Mouse (Mus musculus): ENCODE measurements around the gene Tpk1.
"Not testable (repeated sequence)": the region's sequence is repeated elsewhere in the genome, so short reads cannot be mapped to it uniquely, and the experiment has no call there.

Gene Tpk1

GRCm38 (mm10) chr6:43640621-43641020, 25.5 kb downstream of the Tpk1 start:
- DNase-seq (ENCODE audit: low spot score) = no peak

GRCm38 (mm10) chr6:43638865-43639264, 27.2 kb downstream of the Tpk1 start:
- no peak for DNase-seq (ENCODE audit: low spot score)

GRCm38 (mm10) chr6:43638119-43638518, 28.0 kb downstream of the Tpk1 start:
- no peak for DNase-seq (ENCODE audit: low spot score)

DNA sequence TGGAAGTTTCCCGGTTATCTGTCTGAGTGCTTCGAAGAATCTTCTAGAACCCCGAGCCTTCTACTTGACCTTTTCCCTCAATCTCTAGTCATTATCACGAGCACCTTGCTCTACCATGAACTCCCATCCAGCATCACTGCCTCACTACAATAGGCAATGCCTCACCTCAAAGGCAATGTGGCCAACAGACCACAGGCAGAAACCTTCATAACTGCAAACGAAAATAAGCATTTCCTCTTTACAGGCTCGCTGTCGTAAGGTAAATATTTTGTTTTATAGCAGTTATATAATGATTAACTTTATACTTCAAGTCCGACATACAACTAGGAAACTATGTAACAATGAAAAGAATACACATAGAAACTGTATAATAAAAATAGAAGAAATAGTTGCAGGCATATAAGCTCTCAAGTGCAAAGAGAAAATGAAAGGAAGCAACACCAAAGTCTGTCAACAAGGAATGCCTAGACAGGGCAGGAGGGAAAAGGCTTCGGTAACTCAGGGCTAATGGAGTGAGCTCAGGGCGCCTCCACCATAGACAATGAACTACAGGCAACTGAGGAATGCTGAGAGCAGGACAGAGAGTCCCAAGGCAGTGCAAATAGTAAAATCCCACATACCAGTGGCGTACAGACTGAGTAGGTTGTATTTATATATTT, 29.0 kb downstream of the Tpk1 start:
- DNase-seq (ENCODE audit: low spot score) = no peak

DNA sequence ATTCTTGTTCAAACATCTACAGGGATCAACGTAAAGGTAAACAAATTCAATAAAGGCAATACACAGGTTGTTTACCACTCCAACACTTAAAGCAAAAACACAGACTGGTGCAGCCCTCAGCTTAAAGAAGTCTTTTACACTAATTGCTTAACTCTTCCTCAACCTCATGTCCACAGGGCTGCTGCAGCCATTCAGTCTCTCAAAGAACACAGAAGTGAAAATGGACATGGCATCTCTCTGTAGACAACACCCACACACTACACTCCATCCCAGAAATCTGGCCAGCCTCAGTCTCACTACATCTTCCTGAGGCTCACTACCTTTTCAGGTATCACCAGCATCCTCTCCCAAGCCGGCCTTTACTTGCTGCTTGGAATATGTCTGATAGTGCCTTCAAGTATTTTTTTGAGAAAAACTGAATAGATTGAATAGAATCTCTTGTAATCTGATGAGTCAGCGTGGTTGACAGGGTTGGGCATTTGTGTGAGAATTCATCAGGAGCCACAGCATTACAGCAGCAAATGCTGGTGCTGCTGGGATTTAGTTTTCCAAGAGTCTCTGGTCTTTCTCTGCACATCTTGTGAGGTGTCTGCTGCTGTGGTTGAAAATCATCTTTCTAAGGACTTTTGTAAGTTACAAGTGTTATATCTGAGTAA, 32.6 kb downstream of the Tpk1 start:
- no peak for DNase-seq (ENCODE audit: low spot score)

GRCm38 (mm10) chr6:43632871-43633270, 33.2 kb downstream of the Tpk1 start:
- no peak for DNase-seq (ENCODE audit: low spot score)

GRCm38 (mm10) chr6:43623448-43623847, 42.6 kb downstream of the Tpk1 start:
- DNase-seq (ENCODE audit: low spot score) = not testable (repeated sequence)

DNA sequence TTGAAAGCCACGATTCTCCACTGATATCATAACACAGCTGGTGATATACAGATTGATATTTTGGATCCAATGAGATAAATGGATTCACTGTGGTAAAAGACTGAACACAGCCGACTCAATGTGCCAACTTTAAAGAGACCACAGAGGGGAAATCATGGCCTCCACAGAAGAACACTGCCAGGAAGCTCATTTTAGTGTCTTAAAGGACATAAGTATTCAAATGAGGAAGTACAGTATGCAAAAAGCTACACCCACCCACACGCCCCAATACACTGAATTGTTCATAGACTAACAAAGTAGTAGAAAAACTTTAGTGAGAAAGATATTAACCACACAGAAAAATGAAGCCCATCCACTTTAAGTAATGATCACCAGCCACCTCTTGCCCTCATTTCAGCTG, 46.8 kb downstream of the Tpk1 start:
- no peak for DNase-seq (ENCODE audit: low spot score)

DNA sequence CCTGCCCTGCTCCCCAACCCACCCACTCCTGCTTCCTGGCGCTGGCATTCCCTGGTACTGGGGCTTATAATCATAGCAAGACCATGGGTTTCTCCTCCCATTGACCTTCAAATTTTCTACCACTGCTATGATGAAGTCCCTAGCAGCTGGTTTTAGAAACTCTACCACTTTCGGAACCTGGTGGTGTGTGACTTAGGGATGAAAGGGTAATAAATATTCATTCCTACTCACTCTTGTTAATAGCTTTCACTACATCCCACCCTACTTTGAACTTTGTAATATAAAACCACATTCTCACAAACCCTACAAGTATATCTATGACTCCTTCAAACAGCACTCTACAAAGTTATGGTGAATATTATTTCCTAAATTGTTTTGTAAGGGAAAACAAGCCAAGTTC, 54.3 kb downstream of the Tpk1 start:
- no peak for DNase-seq (ENCODE audit: low spot score)

DNA sequence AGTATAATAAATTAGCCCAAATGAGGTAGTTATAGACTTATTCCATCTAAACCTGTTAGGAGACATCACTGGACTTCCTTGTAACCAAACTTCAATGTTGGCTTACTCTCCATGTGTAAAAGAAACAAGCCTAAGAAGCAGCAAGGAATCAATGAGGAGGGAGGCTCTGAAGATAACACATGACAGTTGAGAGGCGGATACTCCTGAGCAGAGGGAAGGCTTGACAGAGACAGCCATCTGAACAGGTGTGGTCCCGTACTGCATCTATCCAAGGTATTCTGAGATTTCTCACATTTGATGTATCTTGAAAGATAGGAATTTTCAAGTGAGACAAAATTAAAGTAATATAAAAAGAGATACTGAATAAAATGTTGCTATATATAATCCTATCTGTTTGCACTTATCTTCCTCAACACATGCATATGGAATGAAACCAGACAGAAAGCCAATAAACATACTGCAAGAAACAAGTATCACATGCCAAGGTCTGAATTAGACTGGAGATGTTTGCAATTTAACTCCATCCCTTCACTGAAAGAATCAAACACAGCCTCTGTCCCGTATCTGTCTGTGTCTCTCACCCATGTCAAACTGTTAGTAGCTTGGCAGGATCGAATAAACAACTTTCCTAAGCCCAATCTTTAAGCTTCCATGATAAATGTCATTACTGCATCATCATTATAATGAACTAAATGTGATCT, 75.1 kb downstream of the Tpk1 start:
- no peak for DNase-seq (ENCODE audit: low spot score)

DNA sequence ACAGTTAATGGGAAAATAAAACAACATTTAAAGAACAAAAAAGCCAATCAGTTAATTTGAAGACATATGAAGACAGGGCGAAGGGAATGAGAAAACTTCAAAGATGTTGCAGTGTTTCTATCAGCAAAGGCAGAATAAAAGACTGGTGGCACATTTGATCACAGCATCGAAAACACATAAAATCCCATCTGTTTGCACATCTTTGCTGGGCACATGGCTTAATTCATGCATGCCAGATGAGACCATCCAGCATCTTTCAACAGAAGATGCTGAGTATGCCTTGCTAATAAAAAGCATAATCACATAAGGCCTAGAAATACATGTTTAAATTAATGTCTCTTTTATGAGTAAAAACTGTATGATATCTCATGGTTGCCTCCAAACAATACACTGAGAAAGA, 80.8 kb downstream of the Tpk1 start:
- DNase-seq (ENCODE audit: low spot score) = no peak

- DNase-seq (ENCODE audit: low spot score) = no peak
Measured at GRCm38 (mm10) chr6:43581809-43582208, 84.3 kb downstream of the Tpk1 start.

DNA sequence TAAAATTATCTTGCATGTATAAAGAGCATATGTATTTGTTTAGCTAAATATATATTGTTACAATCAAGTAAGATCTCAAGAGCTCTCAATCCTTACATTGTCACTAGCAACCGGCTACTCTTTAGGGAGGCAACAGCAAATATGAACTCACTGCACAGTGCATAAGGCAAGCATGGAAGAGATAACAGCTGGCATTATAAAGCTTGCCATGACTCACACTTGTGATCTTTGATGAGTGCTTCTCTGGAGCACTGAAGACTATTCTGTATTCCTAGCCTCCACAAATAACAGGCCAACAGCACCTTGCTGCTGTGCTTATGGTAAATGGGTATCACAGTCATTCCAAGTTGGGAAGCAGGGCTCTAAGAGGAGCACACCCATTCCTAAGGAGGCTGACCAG, 98.2 kb downstream of the Tpk1 start:
- no peak for DNase-seq (ENCODE audit: low spot score)

DNA sequence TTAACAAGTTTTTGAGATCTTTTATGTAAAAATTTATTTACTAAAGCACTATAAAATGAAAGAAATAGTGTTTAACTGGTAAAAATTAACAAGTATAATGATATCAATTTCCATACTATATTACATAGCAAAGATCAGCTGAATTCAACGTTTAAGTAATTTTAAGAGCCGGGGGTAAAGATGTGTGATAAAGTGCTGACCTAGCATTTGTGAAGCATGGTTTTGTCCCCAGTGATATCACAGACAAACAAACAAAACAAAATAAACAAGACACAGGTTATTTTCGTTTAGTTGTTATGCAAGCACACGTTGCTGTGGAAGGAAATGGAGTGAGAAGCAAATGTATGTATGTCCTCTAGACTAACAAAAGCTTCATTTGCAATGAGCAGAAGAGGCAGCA, 103.6 kb downstream of the Tpk1 start:
- no peak for DNase-seq (ENCODE audit: low spot score)

DNA sequence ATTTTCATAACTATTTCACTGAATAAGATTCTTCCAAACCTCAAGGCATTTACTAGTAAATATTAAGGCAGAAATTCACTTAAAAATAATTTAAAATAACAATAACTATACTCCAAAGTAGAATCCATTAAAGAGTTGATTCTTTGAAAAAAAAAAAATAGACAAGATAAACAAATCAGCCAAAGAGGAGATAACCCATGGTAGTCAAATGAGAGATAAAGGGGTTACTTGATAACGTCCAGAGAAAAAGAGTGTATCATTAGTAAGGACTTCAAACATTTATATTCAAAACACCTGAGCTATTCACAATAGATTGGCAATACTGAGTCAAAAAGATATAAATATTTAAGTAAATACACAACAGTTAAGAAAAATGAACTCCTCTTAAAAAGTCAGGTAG, 114.7 kb downstream of the Tpk1 start:
- no peak for DNase-seq (ENCODE audit: low spot score)

DNA sequence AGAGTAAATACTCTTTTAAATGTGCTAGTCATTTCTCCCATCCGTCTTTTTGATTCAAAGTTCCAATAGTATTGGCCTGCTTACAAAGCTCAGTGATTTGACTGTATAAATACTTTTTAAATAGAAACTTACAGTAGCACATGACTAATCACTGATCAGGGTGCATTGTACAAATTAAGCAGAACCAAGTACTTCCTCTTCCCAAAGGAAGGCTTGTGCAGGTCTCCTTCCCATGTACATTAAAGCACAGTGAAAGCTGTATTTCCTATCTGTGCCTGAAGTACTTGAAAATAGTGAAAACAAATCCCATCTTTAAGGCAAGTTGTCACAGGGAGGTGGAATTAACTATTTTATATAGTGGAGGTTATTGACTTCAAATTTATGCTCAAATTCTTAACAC, 119.5 kb downstream of the Tpk1 start:
- DNase-seq (ENCODE audit: low spot score) = no peak

- peak; percentile 29 for DNase-seq (ENCODE audit: low spot score)
Measured at GRCm38 (mm10) chr6:43537252-43537870, 128.7 kb downstream of the Tpk1 start.

DNA sequence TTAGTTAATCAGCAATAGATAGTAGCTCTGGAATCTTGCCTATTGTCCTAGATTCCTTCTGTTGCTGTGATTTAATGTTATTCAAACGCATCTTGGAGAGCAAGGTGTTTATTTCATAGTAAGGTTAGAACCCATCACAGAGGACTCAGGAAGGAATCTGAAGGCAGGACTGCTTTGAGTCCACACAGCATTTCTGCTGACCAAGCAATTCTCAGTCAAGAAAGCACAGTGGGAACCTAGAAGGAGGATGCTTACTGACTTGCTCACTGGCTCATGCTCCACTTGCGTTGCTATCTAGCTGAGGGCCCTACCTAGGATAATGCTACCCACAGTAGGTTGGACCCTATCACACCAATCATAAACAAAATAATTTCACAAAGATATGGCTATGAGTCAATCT, 130.6 kb downstream of the Tpk1 start:
- no peak for DNase-seq (ENCODE audit: low spot score)

- no peak for DNase-seq (ENCODE audit: low spot score)
Measured at GRCm38 (mm10) chr6:43533323-43533722, 132.8 kb downstream of the Tpk1 start.

- DNase-seq (ENCODE audit: low spot score) = no peak
Measured at GRCm38 (mm10) chr6:43532822-43533221, 133.3 kb downstream of the Tpk1 start.

DNA sequence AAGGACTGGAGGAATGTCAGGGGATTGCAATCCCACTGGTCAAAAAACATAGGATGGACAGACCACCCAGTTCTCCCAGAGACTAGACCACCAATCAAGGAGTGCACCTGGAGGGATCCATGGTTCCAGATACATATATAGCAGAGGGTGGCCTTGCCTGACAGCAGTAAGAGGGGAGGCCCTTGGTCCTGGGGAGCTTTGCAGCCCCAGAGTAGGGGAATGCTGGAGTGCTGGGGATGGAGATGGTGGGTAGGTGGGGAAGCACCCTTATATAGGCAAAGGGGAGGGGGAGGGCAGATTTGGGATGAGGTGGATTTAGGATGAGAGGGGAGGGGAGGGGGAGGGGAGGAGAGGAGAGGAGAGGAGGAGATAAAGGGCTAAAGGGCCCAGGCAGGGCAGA, 134.1 kb downstream of the Tpk1 start:
- no peak for DNase-seq (ENCODE audit: low spot score)

GRCm38 (mm10) chr6:43528996-43529395, 137.1 kb downstream of the Tpk1 start:
- no peak for DNase-seq (ENCODE audit: low spot score)

DNA sequence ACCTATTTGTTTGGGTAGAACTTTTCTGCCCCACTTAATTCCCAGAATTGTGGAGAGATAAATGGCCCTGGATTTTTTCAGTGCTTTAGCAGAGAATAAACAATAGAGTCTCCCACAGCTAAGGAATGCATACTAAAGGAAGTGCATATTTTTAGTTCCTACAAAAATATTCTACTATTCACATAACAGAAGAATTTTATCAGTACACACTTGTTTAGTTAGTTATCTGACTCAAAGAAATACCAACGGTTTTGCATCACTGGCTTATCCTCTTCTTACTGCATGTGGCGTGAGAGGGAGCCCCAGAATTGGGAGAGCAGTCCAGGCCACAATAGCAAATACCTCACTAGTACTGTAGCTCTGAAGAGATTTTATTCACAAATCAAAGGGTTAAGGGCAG, 141.1 kb downstream of the Tpk1 start:
- no peak for DNase-seq (ENCODE audit: low spot score)

Data from adipocyte (in vitro differentiated cells).